Mouse (Mus musculus) retina, postnatal 1 day (tissue): ENCODE results near the gene Gdnf.
A peak's percentile ranks its signal among the peaks of the same experiment; 100 is the strongest.

ENCODE experiments used
- DNase-seq: peaks from one replicate; pipeline ENCODE4 v3.0.0-alpha.2; 2012

Gdnf gene

DNA sequence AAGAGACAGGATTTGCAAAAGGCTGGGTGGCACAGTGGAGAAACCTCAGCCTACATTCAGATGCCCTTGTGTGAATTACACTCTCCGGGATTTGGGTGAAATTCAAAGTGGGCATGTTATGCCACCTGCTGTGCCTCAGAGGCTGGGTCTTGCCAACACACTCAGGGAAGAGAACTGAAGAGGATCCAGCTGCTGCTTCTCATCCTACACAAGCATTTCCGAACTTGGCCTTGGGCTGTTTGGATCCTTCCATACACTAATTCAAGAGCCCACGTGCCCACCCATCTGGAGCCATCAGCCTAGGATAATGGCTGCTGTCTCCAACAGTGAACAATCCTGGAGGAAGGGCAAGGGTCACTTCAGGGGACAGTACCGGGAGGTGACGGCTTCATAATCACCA is 52.7 kb downstream of the Gdnf start:
- no peak for DNase-seq

GRCm38 (mm10) chr15:7865305-7865704 is 54.7 kb downstream of the Gdnf start:
- no peak for DNase-seq

DNA sequence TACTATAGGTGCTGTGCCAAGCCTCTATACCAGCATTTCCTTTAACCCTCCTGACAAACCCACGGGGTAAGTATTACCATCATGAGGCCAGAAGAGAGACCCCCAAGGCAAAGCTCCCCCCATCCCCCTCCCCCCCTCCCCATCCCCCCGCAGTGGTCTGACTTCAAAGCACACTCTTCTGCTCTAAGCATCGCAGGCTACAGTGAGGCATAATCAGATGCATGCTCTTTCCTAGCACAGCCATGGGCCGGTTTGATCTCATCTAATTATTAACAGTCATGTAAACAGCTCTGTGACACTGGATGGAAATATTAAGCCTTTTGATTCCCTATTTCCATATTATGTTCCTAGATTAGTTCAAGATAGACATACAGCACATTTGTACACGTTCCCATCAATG is 61.8 kb downstream of the Gdnf start:
- DNase-seq = no peak

GRCm38 (mm10) chr15:7875879-7876278 is 65.2 kb downstream of the Gdnf start:
- DNase-seq = no peak

GRCm38 (mm10) chr15:7877560-7878467 is 67.2 kb downstream of the Gdnf start:
- DNase-seq = peak; percentile 34

DNA sequence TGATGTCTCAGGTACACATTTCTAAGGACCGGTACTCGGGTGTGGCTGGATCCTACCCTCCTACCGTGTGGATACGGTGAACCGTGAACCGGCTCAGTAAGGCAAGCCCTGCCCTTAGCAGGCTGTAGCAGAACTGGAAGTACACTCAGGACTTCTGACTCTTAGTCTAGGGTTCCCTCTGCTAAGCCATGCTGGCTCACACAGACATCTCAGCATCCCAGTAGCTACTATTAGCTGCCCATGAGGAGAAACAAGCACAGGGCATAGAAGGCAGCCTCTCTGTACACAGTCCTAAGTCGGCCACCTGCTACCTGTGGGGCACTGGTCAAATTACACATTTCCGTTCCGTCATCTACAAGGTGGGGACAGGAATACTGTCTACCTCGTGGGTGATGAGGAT is 68.2 kb downstream of the Gdnf start:
- no peak for DNase-seq

DNA sequence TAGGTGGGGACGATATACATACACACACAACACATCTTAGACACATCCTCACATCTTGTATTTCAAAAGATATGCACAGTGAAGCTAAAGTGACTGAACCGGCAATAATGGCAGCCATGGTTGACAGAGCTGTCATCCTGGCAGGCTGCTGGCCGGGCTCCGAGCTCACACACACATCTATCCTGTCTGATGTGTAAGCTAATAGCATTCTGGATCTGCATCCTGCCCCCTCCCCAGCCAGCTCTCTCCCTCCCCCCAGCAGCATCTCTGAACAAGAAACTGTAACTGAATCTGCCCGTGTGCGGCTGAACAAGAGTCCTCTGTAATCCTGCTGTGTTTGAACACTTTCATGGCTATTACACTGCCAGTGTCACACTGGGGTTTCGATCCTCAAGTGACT is 69.3 kb downstream of the Gdnf start:
- DNase-seq = no peak

DNA sequence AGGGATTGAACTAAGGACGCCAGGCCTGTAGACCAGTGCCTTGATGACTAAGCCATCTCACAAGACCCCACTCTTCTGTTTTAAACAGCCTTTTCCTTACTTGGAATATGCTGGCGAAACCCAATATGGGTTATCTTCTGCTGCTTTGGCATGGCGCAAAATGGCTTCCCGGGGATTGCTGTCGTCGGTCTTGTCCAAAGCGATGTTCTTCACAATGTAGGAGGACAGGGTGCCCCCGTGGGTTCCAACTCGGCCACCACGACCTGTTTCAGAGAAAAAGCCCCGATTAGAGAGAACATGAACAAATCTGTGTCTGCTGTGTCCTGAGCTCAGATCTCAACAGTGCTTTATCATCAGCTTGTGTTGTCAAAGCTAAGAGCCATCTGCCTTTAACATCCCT is 73.5 kb downstream of the Gdnf start:
- no peak for DNase-seq

- peak; percentile 34 for DNase-seq
Measured at GRCm38 (mm10) chr15:7885106-7885505, 74.5 kb downstream of the Gdnf start.

DNA sequence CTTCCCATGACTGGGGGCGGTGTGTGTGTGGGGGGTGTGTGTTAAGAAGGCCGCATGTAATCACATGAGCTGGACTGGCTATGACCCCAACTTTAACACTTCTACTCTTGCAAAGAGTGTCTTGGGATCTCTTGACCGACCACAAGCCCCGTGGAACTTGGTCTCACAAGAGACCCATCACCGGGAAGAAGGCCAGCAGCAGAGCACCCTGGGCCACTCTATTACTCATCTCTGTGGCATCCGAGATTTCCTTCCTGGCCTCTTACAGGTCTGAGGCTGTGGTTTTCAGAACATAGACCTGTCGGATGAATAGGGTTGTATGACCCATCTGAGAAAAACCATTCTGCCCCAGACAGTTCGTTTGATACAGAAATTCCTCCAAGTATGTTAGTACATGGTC is 75.9 kb downstream of the Gdnf start:
- DNase-seq = no peak
